Mouse (Mus musculus) urinary bladder, postnatal 25 days (tissue): ENCODE results near the gene Matn4.
"Not testable (repeated sequence)": the region's sequence is repeated elsewhere in the genome, so short reads cannot be mapped to it uniquely, and the experiment has no call there.

ENCODE experiments used
- DNase-seq: peaks from one replicate; pipeline ENCODE4 v3.0.0; 2022; ENCODE audit warnings: low spot score

Gene Matn4

GRCm38 (mm10) chr2:164371371-164371770 lies 33.6 kb downstream of the Matn4 start:
- no peak for DNase-seq

- no peak for DNase-seq
Observed at GRCm38 (mm10) chr2:164368620-164369105, 36.3 kb downstream of the Matn4 start.

- DNase-seq = no peak
Observed at GRCm38 (mm10) chr2:164366947-164367346, 38.0 kb downstream of the Matn4 start.

GRCm38 (mm10) chr2:164360974-164361657 lies 43.8 kb downstream of the Matn4 start:
- no peak for DNase-seq

- no peak for DNase-seq
Observed at GRCm38 (mm10) chr2:164359668-164360067, 45.3 kb downstream of the Matn4 start.

- no peak for DNase-seq
Observed at GRCm38 (mm10) chr2:164359031-164359430, 45.9 kb downstream of the Matn4 start.

- no peak for DNase-seq
Observed at GRCm38 (mm10) chr2:164358373-164358772, 46.6 kb downstream of the Matn4 start.

GRCm38 (mm10) chr2:164356177-164356967 lies 48.6 kb downstream of the Matn4 start:
- no peak for DNase-seq

GRCm38 (mm10) chr2:164353356-164353755 lies 51.6 kb downstream of the Matn4 start:
- DNase-seq = no peak

- DNase-seq = no peak
Observed at GRCm38 (mm10) chr2:164352697-164353096, 52.3 kb downstream of the Matn4 start.

GRCm38 (mm10) chr2:164348980-164349379 lies 56.0 kb downstream of the Matn4 start:
- DNase-seq = no peak

- DNase-seq = not testable (repeated sequence)
Observed at GRCm38 (mm10) chr2:164347697-164348096, 57.3 kb downstream of the Matn4 start.

GRCm38 (mm10) chr2:164343732-164344131 lies 61.2 kb downstream of the Matn4 start:
- DNase-seq = not testable (repeated sequence)
